Mouse (Mus musculus): ENCODE measurements around the gene Tas2r134. TPM values are rescaled to one million over a fixed set of nuclear protein-coding genes. Genes with fewer than 3 reads are reported as not detected.

The Tas2r134 gene
- total RNA-seq, 4 experiments from 2014 or later = not detected

DNA sequence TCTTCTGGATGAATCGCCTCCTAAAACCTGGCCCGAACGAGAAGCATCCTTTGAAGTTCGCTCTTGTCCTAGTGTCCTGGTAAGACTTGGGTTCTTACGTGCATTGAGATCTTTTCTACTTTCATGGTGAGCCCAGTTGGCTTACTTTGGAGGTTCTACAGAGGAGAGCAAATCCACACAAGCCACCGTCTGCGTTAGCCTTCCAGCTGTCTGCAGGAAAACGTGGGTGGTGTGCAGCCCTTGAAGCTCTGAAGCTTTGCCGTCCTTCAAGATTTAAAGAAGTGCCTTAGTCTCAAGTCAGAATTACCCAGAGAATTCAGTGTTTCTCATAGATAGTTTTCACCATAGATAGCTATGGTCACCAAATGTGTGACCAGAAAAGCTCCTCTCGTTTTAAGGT lies 24.8 kb downstream of the Tas2r134 start:
- no peak for DNase-seq (ENCODE audit: low spot score)

DNA sequence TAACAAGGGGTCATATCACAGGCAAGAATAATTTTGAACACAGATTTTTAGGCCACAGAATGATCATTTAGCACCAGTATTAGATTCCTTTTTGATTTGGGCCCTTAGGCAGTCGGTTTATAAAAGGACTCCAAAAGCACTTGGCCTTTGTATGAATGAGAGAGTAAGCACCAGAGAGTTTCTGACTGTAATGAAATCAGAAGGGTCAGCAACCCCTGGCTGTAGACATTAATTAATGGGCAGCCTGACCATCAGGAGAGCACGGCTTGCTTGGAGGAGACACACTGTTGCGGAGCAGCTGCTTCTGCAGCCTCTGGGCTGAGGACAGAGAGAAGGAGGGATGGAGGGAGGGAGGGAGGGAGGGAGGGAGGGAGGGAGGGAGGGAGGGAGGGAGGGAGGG lies 30.4 kb downstream of the Tas2r134 start:
- DNase-seq (ENCODE audit: low spot score) = no peak

- DNase-seq (ENCODE audit: low spot score) = no peak
Observed at GRCm38 (mm10) chr2:51658288-51658687, 31.0 kb downstream of the Tas2r134 start.

GRCm38 (mm10) chr2:51674321-51674720 lies 47.0 kb downstream of the Tas2r134 start:
- no peak for DNase-seq (ENCODE audit: low spot score)

Data from heart, adult 8-10 months (tissue).